Mouse (Mus musculus) limb, embryonic 15.5 days (tissue): Measurements from ENCODE around the gene Akap1. TPM values are rescaled to one million over a fixed set of nuclear protein-coding genes. Genes with fewer than 3 reads are reported as not detected.
A peak's percentile ranks its signal among the peaks of the same experiment; 100 is the strongest.
"Not testable (repeated sequence)": the region's sequence is repeated elsewhere in the genome, so short reads cannot be mapped to it uniquely, and the experiment has no call there.

ENCODE experiments used
- ATAC-seq: fragments of 200-750 bp; cut with Nextera tagmentation; 2 replicates; pipeline ENCODE4 v1.8.0; 2017; ENCODE audit warnings: low read depth, moderate TSS enrichment; ENCODE audit not compliant: insufficient number of reproducible peaks, low FRiP score, low TSS enrichment
- H3K27ac ChIP-seq: fragments of 300-500 bp; sonication (generic); 2 replicates; pipeline ENCODE4 v1.5.1; 2015; ENCODE audit warnings: moderate library complexity, mild to moderate bottlenecking, inconsistent platforms
- H3K27me3 ChIP-seq: fragments of 300-500 bp; sonication (generic); 2 replicates; pipeline ENCODE4 v1.6.1; 2015; ENCODE audit warnings: inconsistent platforms
- H3K36me3 ChIP-seq: fragments of 300-500 bp; sonication (generic); 2 replicates; pipeline ENCODE4 v1.6.1; 2015; ENCODE audit warnings: inconsistent platforms
- H3K4me1 ChIP-seq: fragments of 300-500 bp; sonication (generic); 2 replicates; pipeline ENCODE4 v1.6.1; 2015; ENCODE audit warnings: inconsistent platforms
- H3K4me2 ChIP-seq: fragments of 300-500 bp; sonication (generic); 2 replicates; pipeline ENCODE4 v1.6.1; 2015; ENCODE audit warnings: mild to moderate bottlenecking, inconsistent platforms
- H3K4me3 ChIP-seq: fragments of 300-500 bp; sonication (generic); 2 replicates; pipeline ENCODE4 v1.5.1; 2015; ENCODE audit warnings: mild to moderate bottlenecking, inconsistent platforms
- H3K9ac ChIP-seq: fragments of 300-500 bp; sonication (generic); 2 replicates; pipeline ENCODE4 v1.6.1; 2015; ENCODE audit warnings: inconsistent platforms
- H3K9me3 ChIP-seq: fragments of 300-500 bp; sonication (generic); 2 replicates; pipeline ENCODE4 v1.6.1; 2016; ENCODE audit warnings: inconsistent platforms
- WGBS: fragments of 180-500 bp; shearing (Covaris S2); methylation state at CpG from one replicate; pipeline ENCODE4 v1.1.7; 2015; 5-methylcytosine and 5-hydroxymethylcytosine counted together
- polyA plus RNA-seq: library from polyadenylated mRNA; unstranded; fragments of >200 nt; fragmentation: Nextera tagmentation; extraction: Ambion mirVana; gene quantifications from 2 replicates; pipeline ENCODE4 v1.2.1, GENCODE M21; 2015

Akap1 gene
- polyA plus RNA-seq, 1 experiment from 2014 or later = 17.9 TPM

- H3K4me1 ChIP-seq = peaks cover 10% of the 10 kb centered on the region
- not testable (repeated sequence) for H3K27ac ChIP-seq, ATAC-seq, H3K9me3 ChIP-seq, H3K4me2 ChIP-seq, H3K27me3 ChIP-seq, H3K36me3 ChIP-seq, H3K9ac ChIP-seq
- H3K4me3 ChIP-seq = peak overlapping the region; percentile 33
- WGBS = 36% methylated on average over 39 of the region's 39 CpGs
Observed at GRCm38 (mm10) chr11:88895800-88896232, 31.4 kb upstream of the Akap1 start.

GRCm38 (mm10) chr11:88895235-88895634 lies 30.8 kb upstream of the Akap1 start:
- peaks cover 10% of the 10 kb centered on the region for H3K4me1 ChIP-seq
- H3K36me3 ChIP-seq, H3K4me2 ChIP-seq, H3K27me3 ChIP-seq, ATAC-seq, H3K9me3 ChIP-seq, H3K9ac ChIP-seq, H3K4me3 ChIP-seq, H3K27ac ChIP-seq: not testable (repeated sequence)
- WGBS = 37% methylated on average over 16 of the region's 20 CpGs

- H3K9ac ChIP-seq, ATAC-seq, H3K27ac ChIP-seq, H3K4me2 ChIP-seq, H3K4me3 ChIP-seq, H3K9me3 ChIP-seq, H3K27me3 ChIP-seq, H3K36me3 ChIP-seq: not testable (repeated sequence)
- peaks cover 10% of the 10 kb centered on the region for H3K4me1 ChIP-seq
- 92% methylated on average over 11 of the region's 14 CpGs for WGBS
Observed at GRCm38 (mm10) chr11:88894279-88894678, 29.9 kb upstream of the Akap1 start.

- H3K4me1 ChIP-seq = peaks cover 10% of the 10 kb centered on the region
- not testable (repeated sequence) for H3K4me2 ChIP-seq, H3K27me3 ChIP-seq, H3K9me3 ChIP-seq, ATAC-seq, H3K27ac ChIP-seq, H3K36me3 ChIP-seq, H3K4me3 ChIP-seq, H3K9ac ChIP-seq
- WGBS = 75% methylated on average over 3 of the region's 8 CpGs
Observed at GRCm38 (mm10) chr11:88893501-88893900, 29.1 kb upstream of the Akap1 start.

- H3K4me2 ChIP-seq, H3K4me1 ChIP-seq, ATAC-seq, H3K9ac ChIP-seq, H3K36me3 ChIP-seq, H3K9me3 ChIP-seq, H3K27me3 ChIP-seq, H3K4me3 ChIP-seq, H3K27ac ChIP-seq: not testable (repeated sequence)
- 95% methylated on average over 23 of the region's 24 CpGs for WGBS
Observed at GRCm38 (mm10) chr11:88892789-88893188, 28.4 kb upstream of the Akap1 start.

GRCm38 (mm10) chr11:88891921-88892561 lies 27.7 kb upstream of the Akap1 start:
- not testable (repeated sequence) for H3K27ac ChIP-seq, ATAC-seq, H3K9ac ChIP-seq, H3K4me1 ChIP-seq, H3K27me3 ChIP-seq, H3K36me3 ChIP-seq, H3K4me3 ChIP-seq, H3K9me3 ChIP-seq, H3K4me2 ChIP-seq
- 95% methylated on average over 18 of the region's 24 CpGs for WGBS

- H3K9ac ChIP-seq, H3K27ac ChIP-seq, H3K36me3 ChIP-seq, H3K4me2 ChIP-seq, H3K4me1 ChIP-seq, H3K27me3 ChIP-seq, H3K4me3 ChIP-seq, ATAC-seq, H3K9me3 ChIP-seq: not testable (repeated sequence)
- WGBS = 96% methylated on average over 11 of the region's 12 CpGs
Observed at GRCm38 (mm10) chr11:88891446-88891845, 27.1 kb upstream of the Akap1 start.

- not testable (repeated sequence) for H3K27ac ChIP-seq, H3K27me3 ChIP-seq, H3K9me3 ChIP-seq, H3K4me2 ChIP-seq, H3K4me1 ChIP-seq, ATAC-seq, H3K9ac ChIP-seq, H3K36me3 ChIP-seq, H3K4me3 ChIP-seq
- WGBS = 88% methylated on average over 10 of the region's 11 CpGs
Observed at GRCm38 (mm10) chr11:88890904-88891303, 26.5 kb upstream of the Akap1 start.

GRCm38 (mm10) chr11:88888996-88889395 lies 24.6 kb upstream of the Akap1 start:
- H3K4me1 ChIP-seq = no peaks in the 10 kb centered on the region
- no peaks in the 10 kb centered on the region for H3K27me3 ChIP-seq
- no peak overlapping the region for H3K4me3 ChIP-seq
- no peak overlapping the region for H3K27ac ChIP-seq
- no peak overlapping the region for H3K9ac ChIP-seq
- H3K4me2 ChIP-seq = no peak overlapping the region
- ATAC-seq = no peak
- no peaks in the 10 kb centered on the region for H3K36me3 ChIP-seq
- 88% methylated on average over 2 of the region's 2 CpGs for WGBS
- H3K9me3 ChIP-seq = no peaks in the 10 kb centered on the region

- Histone ChIP-seq H3K4me3 (no peak overlapping the region), H3K9ac (no peak overlapping the region), H3K27ac (no peak overlapping the region), H3K36me3 (no peaks in the 10 kb centered on the region), H3K4me2 (no peak overlapping the region), H3K4me1 (no peaks in the 10 kb centered on the region), H3K27me3 (no peaks in the 10 kb centered on the region), H3K9me3 (no peaks in the 10 kb centered on the region)
- 61% methylated on average over 8 of the region's 8 CpGs for WGBS
- ATAC-seq = no peak
Observed at GRCm38 (mm10) chr11:88884376-88885065, 20.1 kb upstream of the Akap1 start.

GRCm38 (mm10) chr11:88878011-88878410 lies 13.6 kb upstream of the Akap1 start:
- Histone ChIP-seq H3K4me2 (no peak overlapping the region), H3K27ac (no peak overlapping the region), H3K4me1 (peaks cover 8% of the 10 kb centered on the region; the same call in 1 of the 2 replicates), H3K4me3 (no peak overlapping the region), H3K36me3 (no peaks in the 10 kb centered on the region), H3K27me3 (peaks cover 13% of the 10 kb centered on the region), H3K9ac (no peak overlapping the region), H3K9me3 (no peaks in the 10 kb centered on the region)
- ATAC-seq = no peak
- WGBS = 88% methylated on average over 12 of the region's 12 CpGs

GRCm38 (mm10) chr11:88873667-88874030 lies 9.3 kb upstream of the Akap1 start:
- 3% methylated on average over 10 of the region's 10 CpGs for WGBS
- ATAC-seq = no peak
- Histone ChIP-seq H3K9me3 (no peaks in the 10 kb centered on the region), H3K36me3 (no peaks in the 10 kb centered on the region), H3K27me3 (peaks cover 19% of the 10 kb centered on the region), H3K4me1 (peaks cover 9% of the 10 kb centered on the region; the same call in 1 of the 2 replicates), H3K4me2 (peak overlapping the region; percentile 46), H3K27ac (no peak overlapping the region), H3K4me3 (peak overlapping the region; percentile 24), H3K9ac (no peak overlapping the region)
